Mouse (Mus musculus) adrenal gland, postnatal 14 days (tissue): Measurements from ENCODE around the gene Prkd3. TPM values are rescaled to one million over a fixed set of nuclear protein-coding genes. Genes with fewer than 3 reads are reported as not detected.
A peak's percentile ranks its signal among the peaks of the same experiment; 100 is the strongest.

Source experiments
- DNase-seq: peaks from one replicate; pipeline ENCODE4 v3.0.0; 2021; ENCODE audit warnings: mixed read lengths
- total RNA-seq: library from RNA; stranded (reverse); gene quantifications from 2 replicates; pipeline ENCODE4 v1.2.3, GENCODE M21; 2021

The Prkd3 gene
- total RNA-seq, 1 experiment from 2014 or later, result 39.6 TPM

DNA sequence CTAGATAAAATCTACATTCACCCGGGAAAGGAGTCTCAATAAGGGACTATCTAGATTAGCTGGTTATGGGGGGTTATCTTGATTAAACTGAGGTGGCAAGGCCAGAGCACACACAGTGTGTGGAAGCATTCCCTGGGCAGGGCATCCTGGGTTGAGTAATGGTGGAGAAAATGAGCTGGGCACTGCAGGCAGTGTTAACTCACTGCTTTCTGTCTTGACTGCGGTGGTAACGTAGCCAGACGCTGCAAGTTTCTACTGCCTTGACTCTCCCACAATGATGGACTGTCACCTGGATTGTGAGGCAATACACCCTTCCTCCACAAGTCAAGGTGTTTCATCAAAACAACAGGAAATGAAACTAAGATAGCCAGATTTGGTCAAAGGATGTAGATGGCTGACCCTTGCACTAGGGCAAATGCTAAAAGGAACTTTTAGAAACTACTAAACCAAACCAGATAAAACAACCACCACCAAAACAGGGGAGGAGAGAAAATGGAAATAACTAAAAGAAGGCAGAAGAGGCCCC lies 20.8 kb downstream of the Prkd3 start:
- no peak for DNase-seq

DNA sequence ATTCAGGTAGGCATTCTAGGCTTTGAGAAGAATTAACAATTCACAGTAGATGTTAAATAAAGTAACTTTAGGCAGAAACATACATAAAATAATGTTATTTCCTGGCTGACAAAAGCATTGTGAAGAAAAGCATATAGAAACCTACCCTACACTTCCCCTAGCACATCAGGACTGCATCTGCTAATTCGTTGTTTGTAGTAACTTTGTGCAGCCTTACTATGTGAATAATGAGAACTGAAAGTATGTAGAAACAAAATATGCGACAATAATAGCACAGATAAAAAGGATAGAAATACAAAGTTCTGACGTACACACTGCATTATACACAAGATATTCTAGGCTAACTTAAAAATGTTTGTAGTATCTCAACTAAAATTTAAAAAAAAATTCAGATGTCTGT lies 21.4 kb downstream of the Prkd3 start:
- DNase-seq, result no peak

DNA sequence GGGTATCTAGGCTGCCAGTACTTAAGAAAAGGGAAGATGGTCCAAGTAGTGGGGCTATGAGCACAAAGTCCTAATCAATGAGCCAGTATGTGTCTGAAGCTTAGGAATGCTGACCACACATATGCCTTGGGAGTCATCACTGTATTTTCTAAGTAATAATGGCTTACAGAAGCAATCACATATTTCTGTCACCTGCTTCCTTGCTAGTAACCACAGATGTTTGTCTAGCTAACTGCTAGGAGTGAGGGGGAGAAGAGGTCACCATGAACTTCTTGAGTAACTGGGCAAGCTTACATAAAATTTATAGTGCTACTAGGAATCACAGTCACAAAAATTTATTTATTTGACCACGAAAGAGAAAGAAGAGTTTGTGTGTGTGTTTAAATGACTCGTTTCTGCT lies 22.5 kb downstream of the Prkd3 start:
- no peak for DNase-seq

DNA sequence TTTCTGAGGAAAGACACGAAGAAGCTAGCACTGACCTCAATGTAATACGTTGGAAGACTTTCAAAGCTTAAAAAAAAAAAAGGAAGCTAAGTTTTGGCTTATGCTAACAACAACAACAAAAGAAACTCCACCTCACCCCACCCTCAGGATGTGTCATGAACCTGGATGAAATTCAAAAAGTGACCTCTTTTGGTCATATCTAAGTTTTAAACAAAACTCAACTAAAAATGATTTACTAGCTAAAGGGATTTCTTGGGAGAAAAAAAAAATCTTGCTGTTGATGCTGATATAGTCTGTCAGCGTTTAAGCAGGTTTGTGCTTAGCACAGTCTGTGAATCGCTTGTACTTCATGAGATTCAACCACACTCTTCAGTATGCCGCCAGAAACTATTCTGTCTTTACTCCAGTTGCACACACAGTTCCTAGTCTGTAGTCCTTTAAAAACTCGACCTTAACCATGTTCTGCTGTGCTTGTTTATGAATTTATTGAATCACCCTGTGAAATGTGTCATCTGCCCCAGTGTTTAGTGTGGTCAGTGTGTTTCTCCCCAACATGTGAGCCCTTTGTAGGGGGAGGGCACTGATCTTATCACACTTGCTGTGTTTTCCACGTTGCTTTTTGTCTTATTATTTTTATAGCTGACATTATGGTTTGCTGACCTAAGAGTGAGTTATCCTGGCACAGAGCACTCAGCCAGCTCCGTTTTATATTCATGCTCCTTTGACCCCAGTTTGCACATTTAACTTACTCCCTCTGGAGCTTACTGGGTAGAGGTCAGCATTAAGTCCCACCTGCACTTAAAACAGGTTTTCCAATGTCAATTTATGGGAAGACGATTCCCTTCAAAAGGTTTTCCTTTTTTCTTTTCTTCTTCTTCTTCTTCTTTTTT lies 25.4 kb downstream of the Prkd3 start:
- peak; percentile 25 for DNase-seq

DNA sequence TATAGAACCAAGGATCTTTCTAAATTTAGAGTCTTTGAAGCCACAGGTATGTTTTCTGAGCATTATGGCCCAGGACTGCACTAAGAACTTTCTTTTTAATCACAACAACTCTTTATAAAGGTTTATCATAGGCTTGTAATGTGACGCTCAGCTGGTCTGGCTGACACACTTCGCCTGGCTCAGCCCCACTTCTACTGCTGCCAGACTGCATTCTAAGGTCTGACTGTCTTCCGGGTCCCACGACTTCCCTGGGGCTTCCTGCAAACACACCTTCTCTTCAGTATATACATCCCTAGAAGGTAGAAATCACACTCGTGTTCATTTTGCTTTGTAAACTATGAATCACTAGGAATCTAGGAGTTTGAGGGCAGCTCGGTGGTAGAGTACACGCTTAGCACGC lies 26.2 kb downstream of the Prkd3 start:
- DNase-seq, result no peak

DNA sequence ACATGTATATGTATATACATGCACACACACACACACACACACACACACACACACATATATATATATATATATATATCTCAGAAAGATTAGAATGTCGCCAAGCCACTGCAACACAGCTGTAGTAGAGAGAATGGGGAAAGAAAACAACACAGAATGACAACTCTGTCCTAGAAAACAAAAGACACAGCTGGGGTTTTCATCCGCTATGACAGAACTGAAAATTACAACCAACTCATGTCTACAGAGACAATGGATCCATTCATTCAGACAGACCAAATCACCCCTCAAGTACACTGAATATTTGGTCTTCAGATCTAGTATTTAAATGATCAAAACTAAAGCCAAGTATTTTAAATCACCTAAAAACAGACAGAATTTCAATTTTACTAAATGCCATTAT lies 26.9 kb downstream of the Prkd3 start:
- no peak for DNase-seq

DNA sequence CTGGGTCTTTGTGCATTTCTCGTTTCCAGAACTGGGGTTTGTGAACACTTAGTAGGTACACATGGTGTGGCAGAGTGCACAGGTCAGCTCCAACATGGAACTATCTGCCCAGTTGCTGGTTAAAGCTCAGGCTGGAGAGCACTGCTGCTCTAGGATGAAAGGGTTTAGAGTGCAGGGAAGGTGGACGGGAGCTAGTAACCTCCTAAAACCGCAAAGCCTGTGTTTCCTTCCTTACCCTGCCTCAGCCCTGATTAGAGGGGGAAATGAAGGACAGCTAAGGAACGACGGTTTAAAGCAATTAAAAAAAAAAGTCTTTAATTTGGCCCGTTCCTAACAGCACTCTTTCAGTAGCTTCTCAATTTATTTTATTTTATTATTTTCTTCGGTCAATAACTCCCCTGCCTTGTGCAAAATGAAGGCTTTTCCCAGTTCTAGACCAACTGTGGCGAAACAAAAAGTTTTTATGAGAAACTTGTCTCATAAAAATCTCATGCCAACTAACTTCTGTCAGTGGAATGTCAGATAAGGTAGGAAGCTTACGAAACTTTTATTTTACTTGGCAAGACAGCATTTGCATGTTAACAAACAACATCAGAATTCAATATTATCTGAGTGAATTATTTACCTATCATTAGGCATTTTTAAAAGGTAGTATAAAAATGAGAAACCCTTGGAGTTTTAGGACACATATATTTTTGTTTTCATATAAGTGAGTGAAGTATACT lies 28.2 kb downstream of the Prkd3 start:
- DNase-seq, result no peak

DNA sequence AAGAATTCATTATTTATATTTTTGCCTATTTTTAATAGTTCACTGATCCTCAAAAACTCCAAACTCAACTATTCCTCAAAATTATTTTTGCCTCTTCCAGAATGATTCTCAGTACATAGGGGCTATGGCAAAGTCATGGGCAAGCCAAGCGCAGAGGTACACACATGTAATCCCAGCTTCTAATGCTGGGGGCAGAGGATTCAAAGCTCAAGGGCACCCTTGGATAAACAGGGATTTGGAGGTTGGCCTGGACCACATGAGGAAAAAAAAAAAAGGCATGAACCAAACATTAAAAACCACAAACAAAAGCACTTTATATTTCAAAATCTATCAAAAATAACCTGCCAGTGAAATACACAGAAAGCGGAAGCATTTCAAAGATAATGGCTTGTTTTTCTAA lies 29.1 kb downstream of the Prkd3 start:
- no peak for DNase-seq

DNA sequence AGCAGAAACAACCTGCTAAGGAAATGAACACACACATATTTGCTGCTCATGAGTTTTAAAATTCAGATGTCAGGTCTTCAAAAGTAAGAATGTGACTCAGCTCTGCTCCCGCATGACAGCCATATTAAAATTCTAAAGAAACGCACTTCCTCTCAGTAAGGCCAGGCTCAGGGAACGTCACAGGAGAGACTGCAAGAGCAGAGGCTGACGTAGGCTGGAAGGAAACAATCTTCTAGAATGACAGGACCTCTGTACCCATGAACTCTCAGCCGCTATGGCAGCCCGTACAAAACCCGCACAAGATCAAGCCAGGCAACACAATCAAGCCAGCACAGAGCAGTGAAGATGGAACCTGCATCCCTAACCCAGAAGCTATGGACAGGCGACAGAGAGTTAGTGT lies 31.6 kb downstream of the Prkd3 start:
- no peak for DNase-seq

DNA sequence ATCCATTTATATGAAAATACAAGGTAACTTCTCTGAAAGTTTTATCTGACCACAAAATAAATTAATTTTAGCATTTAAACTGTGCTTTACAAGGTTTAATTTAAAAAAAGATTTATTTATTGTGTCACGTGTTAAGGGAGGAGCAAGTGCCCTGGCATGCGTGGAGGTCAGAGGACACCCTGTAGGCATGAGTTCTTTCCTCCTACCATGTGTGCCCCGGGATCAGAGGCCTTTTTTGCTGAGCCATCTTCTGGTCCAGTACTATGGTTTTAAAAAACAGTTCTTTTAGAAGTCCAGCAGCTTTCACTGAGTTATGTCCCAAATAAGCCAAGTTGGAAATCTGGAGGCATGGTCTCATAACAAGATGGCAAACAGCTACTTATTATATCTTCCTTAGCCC lies 36.9 kb downstream of the Prkd3 start:
- DNase-seq, result no peak

DNA sequence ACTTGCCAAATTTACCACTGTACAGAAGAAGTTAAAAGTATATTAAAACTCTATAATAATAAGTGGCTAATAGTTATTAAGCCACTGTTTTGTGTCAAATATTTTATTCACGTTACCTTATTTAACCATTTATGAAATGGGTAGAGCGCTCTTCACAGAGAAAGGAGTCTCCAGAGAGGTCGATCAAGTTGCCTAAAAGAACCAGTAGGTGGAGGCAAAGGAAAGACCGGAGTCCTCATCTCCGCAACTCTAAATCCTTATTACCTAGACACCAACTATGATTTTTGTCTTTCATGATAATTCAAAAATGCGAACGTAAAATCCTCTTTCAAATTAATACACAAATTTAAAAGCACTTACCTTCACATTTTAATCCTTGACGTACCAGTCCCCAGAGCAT lies 37.5 kb downstream of the Prkd3 start:
- DNase-seq, result no peak

DNA sequence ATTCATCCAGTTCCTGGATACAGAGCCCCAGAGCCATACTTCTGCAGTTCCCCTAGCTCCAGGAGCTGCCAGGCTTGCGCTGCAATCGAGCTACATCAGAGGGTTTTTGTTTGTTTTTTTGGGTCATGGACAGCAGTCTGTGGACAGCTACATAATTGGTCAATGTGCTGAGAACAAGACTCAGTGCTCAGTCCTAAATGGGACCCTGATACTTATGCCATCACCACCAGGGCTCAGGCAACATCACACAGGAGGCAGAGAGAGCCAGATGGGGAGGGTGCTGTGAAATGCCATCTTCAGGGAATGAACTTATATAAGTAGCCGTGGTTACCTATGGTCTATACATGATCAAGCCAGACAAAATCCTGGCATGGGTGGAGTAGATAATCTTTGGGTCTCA lies 52.1 kb downstream of the Prkd3 start:
- no peak for DNase-seq

DNA sequence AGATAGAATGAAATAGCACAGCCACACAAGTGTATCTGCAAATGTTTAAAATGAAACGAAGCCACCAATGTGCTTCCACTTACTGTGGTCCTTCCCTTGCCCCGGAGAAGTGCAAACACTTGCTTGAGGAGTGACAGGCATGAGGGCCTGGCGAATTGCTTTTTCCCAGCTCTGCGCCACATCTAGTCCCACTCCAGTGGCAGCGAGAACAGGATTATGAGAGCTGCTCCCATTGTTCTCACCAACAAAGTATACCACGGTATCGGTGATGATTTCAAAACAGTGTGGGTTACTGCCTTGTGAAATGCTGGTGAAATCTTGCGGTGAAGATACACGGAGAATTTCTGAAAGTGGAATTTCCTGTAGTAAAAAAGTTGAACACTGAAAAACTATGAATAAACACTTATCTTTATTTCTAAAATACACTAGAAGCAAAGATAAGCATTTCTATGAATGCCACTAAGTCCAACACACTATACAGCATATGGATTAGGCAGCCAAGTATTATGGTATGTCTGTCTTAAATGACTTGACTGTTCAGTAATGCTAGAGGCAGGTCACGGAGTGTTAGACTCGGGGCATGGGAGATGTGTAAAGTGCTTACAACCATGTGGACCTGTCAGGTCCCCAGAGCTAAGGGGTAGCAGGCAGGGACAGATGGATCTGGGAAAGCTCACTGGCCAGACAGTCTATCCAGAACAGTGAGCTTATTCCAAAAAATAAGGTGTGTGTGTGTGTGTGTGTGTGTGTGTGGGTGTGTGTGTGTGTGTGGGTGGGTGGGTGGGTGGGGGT lies 54.3 kb downstream of the Prkd3 start:
- DNase-seq, result no peak

DNA sequence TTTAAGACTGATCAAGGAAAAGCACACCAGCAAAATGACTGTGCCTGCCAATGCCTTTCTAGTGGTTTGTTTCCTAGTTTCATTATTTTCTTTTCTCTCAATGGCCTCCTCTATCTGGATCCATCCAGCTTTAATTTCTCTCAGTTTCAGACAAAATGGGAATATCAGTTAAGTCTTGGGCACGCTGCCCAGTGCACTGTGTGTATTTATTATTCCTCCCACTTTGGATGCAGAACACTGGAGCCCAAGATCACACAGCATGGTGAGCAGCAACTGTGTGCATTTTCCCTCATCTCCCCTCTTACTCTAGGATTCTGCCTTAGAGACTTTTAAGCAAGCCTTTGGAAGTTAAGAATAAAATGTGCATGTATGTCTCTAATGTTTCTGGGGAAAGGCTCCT lies 56.2 kb downstream of the Prkd3 start:
- DNase-seq, result no peak

DNA sequence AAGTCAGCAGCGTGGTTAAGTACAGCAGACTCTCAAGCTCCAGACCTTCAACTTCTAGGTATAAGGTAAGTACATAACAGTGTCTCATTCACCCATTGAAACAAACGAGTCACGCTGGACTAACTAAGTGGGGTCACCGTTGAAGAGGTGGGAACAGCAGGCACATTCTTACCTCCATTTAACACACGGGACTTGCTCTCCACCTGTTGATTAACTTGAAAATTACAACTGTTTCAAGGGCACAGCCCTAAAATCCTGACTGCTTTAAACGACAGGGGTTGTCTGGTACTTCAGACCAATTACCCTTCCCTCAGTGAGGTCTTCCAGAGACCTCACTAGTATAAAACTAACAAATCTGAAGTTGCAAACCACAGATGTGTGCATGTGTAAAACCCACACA lies 61.1 kb downstream of the Prkd3 start:
- no peak for DNase-seq

DNA sequence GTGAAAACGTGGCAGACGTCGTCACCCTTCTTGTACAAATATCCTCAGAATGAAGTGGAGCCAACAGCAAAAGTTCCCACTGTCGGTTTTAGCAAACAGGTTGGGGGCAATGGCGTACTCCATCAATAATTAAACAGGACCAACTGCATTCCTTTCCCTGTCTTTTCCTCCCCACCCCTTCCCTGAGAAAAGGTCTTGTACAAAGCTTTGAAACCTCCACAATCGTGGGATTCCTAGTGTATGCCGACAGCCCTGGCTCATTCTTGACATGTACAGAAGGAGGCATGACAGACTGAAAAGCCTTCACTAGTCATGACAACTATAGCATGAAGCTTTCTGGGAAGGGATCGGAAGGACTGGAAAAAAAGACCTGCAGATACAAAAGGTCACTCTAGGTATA lies 67.4 kb downstream of the Prkd3 start:
- no peak for DNase-seq

DNA sequence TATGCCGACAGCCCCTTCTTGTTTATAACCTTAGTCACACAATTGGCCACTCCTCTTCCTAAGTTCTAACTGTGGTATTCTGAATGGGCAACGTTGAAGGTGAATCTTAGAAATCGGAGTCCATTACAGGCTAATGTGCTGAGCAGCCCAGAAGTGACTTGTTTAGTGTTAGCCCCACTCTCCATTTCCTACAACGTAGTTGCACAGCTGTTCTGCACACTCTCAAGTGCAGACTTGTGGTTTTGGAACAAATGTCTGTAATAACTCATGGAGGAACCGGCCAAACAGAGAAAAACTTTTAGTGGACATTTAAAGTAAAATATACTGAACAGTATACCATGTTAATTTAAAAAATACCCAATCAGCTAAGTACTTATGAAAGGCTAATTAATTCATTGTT lies 68.5 kb downstream of the Prkd3 start:
- DNase-seq, result no peak

DNA sequence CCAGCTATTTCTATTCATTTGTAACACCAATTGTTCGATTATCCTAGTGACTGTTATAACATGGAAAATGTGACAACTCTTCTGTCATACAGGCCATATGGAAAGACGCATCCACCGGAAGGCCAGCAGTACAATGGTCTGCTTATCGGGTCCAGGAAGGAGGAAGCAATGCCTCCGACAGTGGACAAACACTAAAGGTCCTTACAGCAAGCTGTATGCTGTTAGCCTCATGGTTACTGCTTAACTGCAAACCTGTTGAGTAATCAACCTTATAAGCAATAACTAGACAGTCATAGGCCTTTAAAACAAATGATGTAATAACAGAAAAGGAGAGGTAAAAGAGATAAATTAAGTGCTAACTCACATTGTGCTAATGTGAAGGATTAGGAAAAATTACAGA lies 69.4 kb downstream of the Prkd3 start:
- no peak for DNase-seq

DNA sequence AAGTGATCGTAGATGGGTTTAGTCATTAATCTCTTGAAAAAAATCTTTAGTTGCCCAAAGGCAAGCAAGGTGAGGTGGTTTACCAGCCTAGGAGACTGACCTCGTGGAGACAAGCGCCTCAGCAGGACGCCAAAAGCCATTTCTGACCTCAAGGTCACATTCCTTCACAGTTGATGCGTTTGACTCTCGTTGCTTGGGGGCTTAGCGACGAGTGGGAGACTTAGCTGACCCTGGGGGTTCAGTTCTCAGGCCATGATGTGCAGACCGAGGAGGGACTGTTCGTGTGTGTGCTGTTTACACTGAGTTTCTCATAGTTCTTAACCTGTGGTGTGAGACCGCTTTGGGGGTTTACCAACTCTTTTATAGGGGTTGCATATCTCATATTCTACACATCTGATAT lies 78.0 kb downstream of the Prkd3 start:
- no peak for DNase-seq

DNA sequence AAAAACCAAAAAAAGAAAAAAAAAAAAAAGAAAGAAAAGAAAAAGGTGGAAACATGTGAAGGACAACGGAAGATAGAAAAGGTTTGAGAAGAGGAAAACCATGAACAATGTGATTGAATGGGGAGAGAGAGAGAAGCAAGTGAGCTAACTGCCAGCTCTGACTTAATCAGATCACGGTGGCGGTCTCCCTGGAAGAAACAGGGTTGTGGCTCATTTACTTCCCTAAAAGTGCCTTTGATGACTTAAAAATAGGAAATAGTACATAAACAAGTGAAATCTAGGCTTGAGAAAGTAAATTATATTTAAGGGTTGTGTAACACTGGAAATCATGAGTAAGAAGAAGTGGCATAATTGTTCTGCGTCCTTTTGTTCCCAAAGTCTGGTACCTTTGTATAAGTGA lies 81.7 kb downstream of the Prkd3 start:
- no peak for DNase-seq

DNA sequence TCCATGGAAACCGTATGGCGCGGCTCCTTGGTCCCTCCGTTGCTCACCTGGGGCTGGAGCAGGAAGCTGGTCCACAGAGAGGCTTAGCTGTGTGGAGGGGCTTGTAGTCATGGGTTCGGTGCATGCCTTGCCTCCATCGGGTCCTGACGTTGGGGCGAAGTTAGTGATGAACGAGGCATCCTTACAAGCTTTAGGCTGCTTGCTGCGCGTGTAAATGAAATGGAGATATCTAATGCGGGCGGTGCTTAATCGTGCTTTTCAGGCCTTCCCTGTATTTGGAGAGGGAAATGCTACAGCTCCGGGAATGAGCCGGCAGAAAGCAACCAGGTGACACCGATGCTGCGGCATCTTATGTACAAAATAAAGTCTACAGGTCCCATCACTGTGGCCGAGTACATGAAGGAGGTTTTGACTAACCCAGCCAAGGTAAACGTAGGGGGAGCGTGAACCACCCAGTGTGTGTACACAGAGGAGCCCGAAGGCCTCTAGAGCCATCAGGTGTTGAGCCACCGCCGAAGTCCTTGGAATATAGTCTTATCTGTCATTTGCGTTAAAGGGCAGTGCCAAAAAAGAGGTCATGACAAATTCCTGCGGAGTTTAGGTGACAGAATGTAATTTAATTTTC lies 83.3 kb downstream of the Prkd3 start:
- no peak for DNase-seq

DNA sequence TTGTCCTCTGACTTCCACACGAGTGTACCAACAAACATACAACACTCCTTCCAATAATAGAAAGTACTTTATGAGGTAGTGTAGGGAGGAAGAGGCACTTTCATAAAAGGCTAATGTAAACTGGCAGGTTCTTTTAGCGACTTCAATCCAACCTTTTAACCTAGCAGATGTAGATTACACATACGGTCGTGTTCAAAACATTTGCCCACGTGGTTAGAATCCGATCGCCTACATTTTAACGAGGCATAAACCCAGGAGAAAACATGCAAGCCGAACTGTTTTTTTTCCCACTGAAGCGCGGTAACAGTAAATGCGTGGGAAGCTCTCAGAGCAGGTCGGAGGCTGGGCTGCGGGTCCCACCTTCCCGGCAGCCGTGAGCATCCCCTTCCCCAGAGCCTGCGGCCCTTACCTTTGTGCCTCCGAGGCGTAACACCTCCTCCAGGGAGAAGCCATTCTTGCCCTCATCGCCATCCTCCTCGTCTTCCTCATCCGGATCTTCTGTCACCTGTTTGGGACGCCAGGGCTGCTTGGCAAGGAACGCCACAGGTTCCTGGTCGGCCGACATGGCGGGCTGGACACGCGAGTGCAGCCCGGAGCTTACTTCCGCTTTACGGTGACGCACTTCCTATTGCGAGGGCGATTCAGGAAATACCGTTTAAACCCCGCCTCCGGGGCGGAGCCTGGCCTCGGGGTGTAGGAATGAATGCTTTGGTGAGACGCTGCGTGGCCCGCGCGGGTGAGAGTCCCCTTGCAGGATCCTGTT lies 84.0 kb downstream of the Prkd3 start, which contains the start of the genes Cebpz and Ndufaf7:
TSS of gene Cebpz (minus strand) at position 601 of the 763 bp plus-strand sequence.
TSS of gene Ndufaf7 (plus strand) at position 671 of the 763 bp plus-strand sequence.
- DNase-seq, result peak; percentile 98
